Mouse (Mus musculus) brain, embryonic 14.5 days (tissue): Measurements from ENCODE around the gene B3gnt6.

Experiments used
- CTCF ChIP-seq: fragments of 200-500 bp; IDR thresholded peaks from 2 replicates; pipeline ENCODE4 v1.5.1; 2012; ENCODE audit warnings: inconsistent platforms, mild to moderate bottlenecking, moderate library complexity, borderline replicate concordance; ENCODE audit not compliant: insufficient read depth, insufficient read length; ENCODE audit errors: extremely low read depth
- POLR2A ChIP-seq: fragments of 200-500 bp; IDR thresholded peaks from 2 replicates; pipeline ENCODE4 v1.6.1; 2012; ENCODE audit warnings: mild to moderate bottlenecking, inconsistent platforms, borderline replicate concordance; ENCODE audit not compliant: poor library complexity, insufficient read depth, insufficient read length, severe bottlenecking; ENCODE audit errors: extremely low read depth

- TF ChIP-seq POLR2A (no peak), CTCF (no peak)
These were observed at the start of gene B3gnt6 for GRCm38 (mm10) chr7:98199381-98199780.
